Mouse (Mus musculus) myocyte (in vitro differentiated cells): Measurements from ENCODE around the gene Aif1.

Experiments
- MAX ChIP-seq: IDR thresholded peaks from one replicate; pipeline ENCODE4 v1.6.1; 2011; ENCODE audit warnings: low read depth, mild to moderate bottlenecking, control low read depth
- POLR2A ChIP-seq: IDR thresholded peaks from one replicate; pipeline ENCODE4 v1.6.1; 2011; ENCODE audit warnings: low read depth, mild to moderate bottlenecking, control low read depth, moderate library complexity; ENCODE audit not compliant: insufficient read length
- TCF12 ChIP-seq: IDR thresholded peaks from one replicate; pipeline ENCODE4 v1.6.1; 2011; ENCODE audit warnings: mild to moderate bottlenecking, control low read depth; ENCODE audit not compliant: poor library complexity, insufficient read depth, severe bottlenecking

DNA sequence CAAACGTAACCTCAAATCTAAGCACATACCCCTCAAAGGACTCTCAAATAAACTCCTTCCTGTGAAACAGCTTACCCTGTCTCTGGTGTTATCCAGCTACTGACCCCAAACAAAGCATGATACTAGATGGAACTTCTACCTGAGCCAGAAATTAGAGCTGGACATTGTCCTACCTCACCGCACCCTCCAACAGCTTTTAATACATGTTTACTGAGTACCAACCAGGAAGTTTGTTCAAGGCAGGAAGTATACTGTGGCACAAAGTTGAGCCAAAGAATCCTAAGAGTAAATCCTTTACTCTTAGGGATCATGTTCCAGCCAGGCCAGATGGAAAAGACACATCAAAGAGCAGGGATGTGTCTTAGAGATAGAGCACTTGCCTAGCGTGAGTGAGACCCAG is 34.7 kb upstream of the Aif1 start:
- TF ChIP-seq MAX = no peak
- TF ChIP-seq POLR2A = no peak
- TF ChIP-seq TCF12 = no peak
